Mouse (Mus musculus): Measurements from ENCODE around the gene Atg5. TPM values are rescaled to one million over a fixed set of nuclear protein-coding genes. Genes with fewer than 3 reads are reported as not detected.

Atg5 gene
- polyA plus RNA-seq (2017; shearing (Covaris generic)): 56.8 TPM

DNA sequence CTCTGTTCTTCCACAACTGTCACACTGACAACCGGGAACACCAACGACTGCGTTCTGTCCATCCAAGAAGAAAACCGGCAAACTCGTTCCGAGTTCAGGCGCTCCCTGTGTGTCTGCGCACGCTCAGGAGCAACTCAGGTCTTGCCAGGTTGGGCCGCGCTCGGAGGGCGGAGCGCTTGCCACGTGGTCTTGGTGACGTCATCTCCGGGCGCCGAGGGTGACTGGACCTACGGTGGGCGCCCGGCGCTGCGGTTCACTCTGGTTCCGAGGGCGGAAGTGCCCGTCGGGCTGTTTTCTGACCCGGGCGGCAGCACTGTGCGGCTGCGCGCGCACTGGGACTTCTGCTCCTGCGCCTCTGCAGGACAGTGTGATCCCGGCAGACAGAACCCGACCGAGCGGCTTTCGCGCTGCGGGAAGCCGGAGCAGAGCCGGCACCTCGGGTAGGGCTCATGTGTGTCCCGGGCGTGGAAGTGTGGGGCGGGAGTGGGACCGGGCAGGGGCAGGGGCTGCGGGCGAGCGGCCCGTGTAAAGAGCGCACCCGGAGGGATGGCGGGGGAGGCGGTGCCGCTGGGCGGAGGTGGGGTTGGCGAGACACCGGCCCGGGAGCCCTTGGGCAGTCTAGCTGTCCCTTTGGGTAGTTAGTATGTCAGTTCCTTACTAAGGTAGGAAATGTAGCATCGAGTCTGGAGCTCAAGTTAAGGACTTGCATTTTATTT, at the start of gene Atg5:
Gene Atg5, plus strand, starts transcription at position 214 of the 716 bp plus-strand sequence.

Other genes starting within 250 kb of the Atg5 start
- 30.9 TPM for gene Crybg1, start 119.5 kb upstream of the Atg5 start, polyA plus RNA-seq (2017; shearing (Covaris generic))